Mouse (Mus musculus) bone marrow, adult 2 months (tissue): ENCODE measurements around the gene Krt33a.

ENCODE experiments used
- CTCF ChIP-seq: fragments of 200-500 bp; IDR thresholded peaks from 2 replicates; pipeline ENCODE4 v1.5.1; 2011; ENCODE audit warnings: low read length, control low read depth; ENCODE audit not compliant: control insufficient read depth, insufficient read depth
- POLR2A ChIP-seq: fragments of 200-500 bp; IDR thresholded peaks from 2 replicates; pipeline ENCODE4 v1.6.1; 2011; ENCODE audit warnings: low read depth, mild to moderate bottlenecking, control low read depth, low read length, borderline replicate concordance; ENCODE audit not compliant: control insufficient read depth

DNA sequence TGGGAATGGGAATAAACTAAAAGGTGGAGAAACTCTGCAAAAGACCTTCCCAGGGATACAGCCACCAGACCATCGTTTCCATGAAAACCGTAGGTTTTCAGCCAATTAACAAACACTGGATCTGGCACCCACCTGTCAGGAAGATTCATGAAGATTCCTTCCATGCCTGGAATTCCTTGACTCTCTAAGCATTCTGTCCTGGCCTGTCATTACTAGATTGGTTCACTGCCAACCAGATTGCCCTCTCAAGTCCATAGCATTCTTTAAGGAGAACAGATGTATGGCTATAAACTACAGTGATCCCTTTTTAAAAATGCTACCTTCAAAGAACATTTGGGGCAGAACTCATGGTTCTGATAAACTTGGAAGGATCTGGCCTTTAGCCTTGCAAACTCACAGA is 50.1 kb downstream of the Krt33a start:
- TF ChIP-seq POLR2A (no peak), CTCF (no peak)
